Mouse (Mus musculus) frontal cortex, postnatal 36 days (tissue): ENCODE measurements around the gene Churc1.
"Not testable (repeated sequence)": the region's sequence is repeated elsewhere in the genome, so short reads cannot be mapped to it uniquely, and the experiment has no call there.

Source experiments
- DNase-seq, 2 experiments: peaks; one replicate each; pipeline ENCODE4 v3.0.0; 2022; ENCODE audit warnings: low spot score in 2 of 2

Churc1 gene

DNA sequence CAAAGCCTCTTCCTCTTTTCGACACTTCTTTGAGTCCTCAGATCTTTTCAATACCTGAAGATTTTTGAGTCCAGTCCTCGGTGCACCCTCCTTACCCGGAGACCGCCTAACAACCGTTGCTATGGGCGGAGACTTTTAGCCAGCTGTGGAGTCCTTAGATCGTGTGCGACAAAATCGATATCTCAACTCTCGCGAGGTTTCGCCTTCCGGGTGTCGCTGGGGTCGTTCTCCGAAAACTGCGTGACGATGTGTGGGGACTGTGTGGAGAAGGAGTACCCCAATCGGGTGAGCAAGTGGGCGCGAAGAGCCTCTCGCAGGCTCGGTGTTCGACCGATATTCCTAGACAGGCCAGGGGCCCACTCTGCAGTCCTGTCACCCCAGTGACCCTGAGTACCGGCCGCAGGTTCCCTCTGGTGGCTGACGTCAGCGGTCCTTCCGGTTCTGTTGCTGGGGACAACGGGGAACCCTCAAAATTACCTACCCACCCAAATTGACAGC lies at the start of gene Churc1, which contains the start of gene Fntb:
Churc1 (plus strand) TSS at position 185 of the 498 bp plus-strand sequence.
Fntb (plus strand) TSS at position 236 of the 498 bp plus-strand sequence.
- peak; percentile 83 to 90 for DNase-seq

DNA sequence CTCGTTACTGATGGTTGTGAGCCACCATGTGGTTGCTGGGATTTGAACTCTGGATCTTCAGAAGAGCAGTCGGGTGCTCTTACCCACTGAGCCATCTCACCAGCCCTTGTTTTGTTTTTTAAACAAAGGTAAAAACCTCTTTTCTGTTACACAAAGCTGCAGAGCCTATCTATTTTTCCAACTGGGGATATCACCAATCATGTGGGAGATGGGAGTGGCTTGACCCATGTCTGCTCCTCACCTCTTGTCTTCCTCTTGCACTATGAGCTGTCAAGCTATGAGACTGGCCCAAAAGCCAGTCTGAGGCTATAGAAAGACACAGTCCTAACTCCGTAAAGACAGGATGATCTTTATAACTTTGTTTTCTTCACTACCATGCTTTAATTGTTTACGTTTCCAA lies 47.0 kb upstream of the Churc1 start:
- no peak for DNase-seq

DNA sequence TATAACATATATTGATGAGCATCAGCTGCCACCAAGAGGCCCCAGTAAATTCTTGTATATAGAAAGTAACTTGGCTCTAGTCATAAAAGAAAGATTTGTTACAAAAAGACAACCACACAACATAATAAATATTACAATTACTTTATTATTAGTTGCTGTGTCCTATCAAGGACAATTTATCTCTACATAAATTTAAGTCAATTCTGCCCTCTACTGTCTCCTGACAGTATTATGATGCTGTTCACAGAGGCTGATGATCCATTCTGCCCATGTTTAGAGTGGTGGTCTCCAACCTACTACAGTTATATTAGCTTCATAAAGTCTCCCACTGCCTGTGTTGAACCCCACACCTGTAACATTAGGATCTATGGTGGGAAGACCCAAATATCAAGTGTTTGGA lies 44.8 kb upstream of the Churc1 start:
- DNase-seq: no peak

DNA sequence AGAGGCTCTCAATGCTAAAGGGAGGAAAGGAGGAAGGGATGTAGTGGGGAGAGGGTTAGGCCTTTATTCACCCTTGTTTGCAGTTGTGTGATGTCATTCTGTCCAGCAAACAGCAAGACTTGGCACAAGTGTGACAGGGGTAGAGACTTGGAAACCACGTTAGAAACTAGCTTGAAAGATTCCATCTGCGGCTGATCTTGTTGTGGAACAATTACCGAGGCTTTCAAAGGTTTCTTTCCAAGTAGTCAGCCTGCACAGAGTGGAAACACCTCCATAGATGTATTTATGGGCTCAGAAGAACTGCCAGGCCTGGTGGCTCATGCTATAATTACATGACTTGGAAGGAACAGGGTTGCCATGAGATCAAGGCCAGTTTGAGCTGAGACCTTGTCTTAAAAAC lies 43.3 kb upstream of the Churc1 start:
- no peak for DNase-seq

DNA sequence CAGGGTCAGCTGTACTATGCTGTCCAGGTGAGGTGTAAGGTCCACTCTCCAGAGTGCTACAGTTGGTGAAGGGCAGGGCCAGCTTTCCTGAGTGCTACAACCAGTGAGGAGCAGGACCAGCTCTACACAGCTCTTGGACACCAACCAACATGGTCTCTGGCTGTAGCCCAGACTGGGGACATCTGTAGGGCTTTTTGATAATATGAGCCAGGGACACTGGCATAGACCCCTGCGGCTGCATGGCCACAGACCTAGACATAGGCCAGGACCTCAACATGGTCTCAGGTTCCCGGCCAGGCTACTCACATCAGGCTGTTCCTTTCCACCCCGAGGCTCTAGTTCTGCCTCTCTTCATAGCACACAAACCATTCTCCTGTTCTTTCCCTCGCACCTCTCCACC lies 37.4 kb upstream of the Churc1 start:
- DNase-seq: no peak

DNA sequence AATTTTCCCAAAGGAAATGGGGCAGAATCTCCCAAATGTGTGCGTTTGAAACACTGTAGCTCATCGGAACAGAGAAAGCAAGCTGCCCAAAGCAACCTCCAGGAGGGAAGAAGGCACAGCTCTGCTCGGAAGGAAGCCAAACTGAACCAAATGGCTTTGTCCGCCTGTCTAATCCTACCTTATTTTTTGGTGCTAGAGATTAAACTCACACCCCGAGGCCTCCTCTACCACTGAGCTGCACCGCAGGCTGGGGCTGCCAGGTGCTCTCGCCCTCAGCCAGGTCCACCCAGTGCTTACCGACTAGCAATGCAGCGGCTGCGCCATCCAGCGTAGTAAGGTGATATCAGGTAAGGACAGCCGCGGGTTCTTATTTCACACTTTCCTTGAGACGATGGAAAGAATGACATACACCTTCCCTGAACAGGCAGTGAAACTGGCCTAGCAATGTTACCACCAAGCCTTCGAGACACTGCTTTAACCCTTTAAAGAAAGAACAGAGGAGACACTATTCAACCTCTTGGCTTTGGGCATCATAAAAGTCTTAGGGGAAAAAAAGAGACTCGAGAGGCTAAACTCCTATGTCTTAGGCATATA lies 14.4 kb upstream of the Churc1 start:
- DNase-seq: no peak

DNA sequence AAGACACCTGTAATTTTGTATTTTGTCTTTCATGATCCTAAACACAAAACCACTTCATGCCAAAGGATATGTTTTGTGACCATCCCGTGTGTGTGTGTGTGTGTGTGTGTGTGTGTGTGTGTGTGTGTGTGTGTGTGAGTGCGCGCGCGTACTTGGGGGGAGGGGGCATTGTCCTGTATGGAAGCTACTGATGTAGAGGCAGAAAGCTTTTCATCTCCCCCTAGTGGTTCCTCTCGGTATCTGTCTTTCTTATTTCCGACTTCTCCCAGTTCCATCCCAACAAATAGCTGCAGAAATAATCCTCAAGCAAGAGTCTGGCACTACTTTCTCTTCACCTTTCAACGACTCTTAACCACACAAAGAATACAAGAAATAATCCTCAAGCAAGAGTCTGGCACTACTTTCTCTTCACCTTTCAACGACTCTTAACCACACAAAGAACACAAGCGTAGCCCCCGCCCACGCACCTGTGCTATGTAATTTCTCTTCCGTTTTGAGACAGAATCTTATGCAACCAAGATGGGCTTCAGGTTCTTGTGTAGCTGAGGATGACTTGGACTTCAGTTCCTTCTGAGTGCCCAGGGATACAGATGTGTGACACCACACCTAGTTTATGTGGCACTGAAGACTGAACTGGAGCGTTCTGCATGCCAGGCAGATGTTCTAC lies 12.6 kb upstream of the Churc1 start:
- DNase-seq: peak in 1 of 2 experiments; percentile 68

DNA sequence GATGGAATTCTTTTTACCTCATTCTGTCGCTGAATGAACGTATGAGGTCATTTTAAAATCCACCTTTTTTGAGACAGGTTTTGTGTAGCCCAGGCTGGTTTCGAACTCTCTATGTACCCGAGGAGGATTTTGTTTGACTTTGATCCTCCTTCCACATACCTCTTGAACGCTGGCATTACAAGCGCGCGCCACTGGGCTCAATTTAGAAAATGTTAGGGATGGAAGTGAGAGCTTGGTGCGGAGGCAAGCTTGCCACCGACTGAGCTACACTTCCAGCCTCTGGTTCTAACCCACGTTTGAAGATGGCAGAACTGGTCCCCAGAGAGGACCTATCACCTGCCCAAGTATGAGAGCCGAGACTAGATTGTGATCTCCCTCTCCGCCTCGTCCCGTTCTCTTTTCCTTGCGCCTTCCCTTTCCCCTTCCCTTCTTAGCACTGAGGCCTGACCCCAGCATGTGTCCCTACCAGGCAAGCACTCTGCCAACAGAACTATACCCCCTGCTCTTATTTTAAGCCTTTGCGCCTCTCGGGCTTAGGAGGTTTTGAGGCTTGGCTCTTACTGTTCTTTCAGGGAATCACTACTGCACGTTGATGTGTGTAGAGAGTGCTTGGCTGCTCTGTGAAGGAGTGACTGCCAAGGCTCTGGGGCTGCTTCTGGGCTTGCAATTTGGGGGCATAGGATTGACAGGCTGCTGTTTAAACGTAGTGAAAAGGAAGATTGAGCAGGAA lies 728 bp downstream of the Churc1 start:
- DNase-seq: no peak

DNA sequence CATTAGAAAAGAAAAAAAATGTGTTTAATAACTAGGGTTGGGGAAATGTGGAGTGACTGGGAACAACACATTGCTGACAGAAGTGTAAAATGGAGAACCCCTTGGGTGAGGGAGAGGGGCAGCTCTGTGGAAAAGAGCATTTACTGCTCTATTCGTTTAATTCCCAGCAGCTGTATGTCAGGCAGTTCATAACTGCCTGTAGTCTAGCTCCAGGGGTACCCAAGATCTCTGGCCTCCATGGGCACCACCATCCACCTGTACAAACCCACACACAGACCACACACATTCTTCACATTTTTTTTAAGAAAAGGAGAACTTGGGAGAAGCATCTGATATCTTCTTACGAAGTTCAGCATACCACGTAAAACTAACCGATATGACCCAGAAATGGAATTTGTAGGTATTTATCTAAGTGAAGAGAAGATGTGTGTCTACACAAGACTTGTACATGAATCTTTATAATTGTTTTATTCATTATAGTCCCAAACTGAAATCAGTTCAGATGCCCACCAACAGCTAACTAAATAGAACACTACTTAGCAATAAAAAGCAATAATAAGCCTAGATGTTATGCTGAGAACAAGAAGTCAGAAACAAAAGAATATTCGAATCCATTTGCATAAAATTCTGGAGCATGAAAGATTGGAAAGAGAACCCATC lies 5.6 kb downstream of the Churc1 start:
- no peak for DNase-seq

DNA sequence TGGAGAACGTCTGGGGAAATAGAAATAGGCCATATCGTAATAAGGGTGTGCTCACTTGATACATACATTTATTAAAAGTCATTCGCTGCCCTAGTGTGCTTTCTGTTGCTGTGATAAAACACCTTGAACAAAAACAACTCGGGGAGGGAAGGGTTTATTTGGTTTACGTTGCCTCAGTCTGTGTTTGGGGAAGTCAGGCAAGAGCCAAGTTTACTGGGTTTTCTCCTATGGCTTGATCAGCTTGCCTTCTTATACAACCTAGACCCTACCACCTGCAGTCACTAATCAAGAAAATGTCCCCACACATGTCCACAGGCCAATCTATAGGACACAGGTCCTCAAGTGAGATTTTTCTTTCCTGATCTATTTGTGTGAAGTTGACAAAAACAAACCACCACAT lies 6.2 kb downstream of the Churc1 start:
- DNase-seq: no peak

DNA sequence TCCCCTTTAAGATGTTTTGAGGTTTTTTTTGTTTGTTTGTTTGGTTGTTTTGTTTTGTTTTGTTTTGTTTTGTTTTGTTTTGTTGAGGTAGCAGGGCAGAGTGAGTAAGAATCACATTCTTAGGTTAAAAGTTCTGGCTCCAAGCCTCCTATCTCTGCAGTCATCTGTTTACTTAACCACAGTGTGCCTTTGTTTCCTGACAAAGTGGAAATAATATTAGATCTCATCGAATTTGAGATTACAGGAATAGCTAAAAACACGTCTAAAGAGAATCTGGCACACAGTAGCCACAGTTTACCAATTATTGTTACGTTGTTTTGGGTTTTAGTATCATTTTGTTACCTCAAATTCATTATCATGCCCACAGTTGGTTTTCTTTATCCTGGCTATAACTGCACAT lies 9.3 kb downstream of the Churc1 start:
- DNase-seq: no peak

DNA sequence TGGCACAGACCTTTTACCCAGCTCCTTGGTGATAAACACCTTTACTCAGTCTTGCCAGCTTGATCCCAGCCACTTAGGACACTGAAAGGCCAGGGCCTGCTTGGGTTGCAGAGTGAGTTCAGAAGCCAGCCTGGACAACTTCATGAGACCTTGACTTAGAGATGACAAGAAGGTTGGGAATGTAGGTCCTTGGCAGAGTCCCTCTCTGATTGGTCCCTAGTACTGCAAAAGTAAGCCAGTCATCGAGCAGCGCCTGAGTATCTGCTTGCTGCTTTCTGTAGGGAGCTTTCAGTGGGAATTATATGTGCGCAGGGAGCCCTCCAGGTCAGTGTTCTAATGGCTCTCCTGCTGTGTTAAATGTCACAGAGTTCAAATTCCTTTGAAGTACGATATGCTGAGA lies 9.8 kb downstream of the Churc1 start:
- no peak for DNase-seq

DNA sequence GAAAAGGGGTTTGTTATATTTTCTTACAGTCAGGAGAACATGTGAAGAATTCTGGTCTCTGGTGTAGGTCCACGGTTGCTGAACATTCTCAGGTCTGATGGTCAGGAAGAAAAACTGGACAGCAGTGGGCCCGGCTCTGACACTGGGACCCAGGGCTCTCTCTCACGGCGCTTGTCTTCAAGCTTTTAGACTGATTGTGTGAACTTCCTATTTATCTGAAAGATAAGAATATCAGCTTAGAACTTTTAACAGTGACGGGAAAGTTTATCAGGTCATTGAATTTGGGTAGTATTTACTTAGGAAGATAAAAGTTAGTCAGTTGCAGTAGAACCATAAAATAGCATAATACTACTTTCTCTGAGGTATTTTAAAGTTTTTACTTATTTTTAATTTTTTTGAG lies 11.6 kb downstream of the Churc1 start:
- no peak for DNase-seq

DNA sequence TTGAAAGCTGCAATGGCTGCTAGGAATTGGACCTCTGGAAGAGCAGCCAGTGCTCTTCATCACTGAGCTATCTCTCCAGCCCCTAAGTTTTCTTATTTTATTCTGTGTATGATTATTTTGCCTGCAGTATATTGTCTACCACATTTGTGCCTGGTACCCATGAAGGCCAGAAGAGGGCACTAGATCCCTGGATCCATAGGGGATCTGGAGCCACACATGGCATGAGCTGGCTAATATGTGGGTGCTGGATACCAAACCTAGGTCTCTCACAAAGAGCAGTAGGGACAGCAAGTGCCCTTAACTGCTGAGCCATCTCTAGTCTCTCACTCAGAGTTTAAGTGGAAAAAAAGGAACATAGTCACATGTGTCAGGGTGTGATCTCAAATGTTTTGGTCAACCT lies 12.5 kb downstream of the Churc1 start:
- DNase-seq: no peak

DNA sequence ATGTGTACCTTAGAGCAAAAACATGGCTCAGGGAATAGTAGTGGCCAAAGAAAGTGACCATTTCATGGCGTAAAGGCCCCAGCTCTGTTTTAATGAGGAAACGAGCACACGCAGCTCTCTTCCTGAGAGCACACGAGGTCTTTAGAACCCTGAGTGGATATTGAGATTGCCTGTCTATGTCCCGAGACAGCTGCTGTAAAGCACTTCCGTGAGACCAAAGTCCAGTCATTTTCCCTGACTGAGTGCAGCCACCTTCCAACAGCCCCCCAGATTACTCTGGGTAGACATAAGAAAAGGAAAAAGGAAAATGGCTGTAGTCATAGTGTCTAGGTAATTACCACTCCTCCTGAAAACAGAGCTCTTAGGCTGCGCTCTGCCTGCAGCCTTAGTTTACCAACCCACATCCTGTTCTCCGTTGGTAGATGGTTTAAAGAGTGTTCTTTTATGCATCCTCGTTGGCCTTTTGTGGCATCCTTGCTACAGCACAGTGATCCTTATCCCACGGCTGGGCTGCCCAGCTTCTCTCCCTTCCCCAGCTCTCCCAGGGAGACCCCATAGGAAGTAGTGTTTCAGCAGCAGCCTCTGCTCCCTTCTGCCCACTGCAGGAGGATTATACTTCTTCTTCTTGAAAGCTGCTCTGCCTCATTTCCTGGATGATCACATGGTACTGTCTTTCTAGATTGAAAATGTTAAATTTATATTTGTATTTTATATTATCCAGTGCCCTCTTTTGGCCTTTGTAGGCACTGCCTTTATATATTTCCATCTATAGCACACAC lies 13.2 kb downstream of the Churc1 start:
- no peak for DNase-seq

DNA sequence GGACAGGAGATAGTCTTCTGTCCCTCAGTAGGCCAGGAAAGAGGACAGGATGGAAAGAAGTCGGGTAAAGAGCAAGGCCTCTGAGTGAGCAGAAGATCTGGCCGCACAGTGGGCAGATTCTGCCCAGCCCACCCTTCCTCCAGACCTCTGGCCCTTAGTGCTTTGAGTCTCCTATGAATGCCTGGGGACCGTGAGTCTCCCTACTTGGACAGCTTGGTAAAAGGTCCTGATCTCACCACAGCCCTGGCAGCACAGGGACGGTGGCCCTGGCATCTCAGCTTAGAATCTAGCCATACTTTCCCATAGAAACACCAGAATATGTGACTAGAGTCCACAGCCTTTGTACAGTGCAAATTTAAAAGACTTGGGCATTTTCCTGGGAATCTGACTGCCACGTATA lies 14.6 kb downstream of the Churc1 start:
- DNase-seq: no peak

DNA sequence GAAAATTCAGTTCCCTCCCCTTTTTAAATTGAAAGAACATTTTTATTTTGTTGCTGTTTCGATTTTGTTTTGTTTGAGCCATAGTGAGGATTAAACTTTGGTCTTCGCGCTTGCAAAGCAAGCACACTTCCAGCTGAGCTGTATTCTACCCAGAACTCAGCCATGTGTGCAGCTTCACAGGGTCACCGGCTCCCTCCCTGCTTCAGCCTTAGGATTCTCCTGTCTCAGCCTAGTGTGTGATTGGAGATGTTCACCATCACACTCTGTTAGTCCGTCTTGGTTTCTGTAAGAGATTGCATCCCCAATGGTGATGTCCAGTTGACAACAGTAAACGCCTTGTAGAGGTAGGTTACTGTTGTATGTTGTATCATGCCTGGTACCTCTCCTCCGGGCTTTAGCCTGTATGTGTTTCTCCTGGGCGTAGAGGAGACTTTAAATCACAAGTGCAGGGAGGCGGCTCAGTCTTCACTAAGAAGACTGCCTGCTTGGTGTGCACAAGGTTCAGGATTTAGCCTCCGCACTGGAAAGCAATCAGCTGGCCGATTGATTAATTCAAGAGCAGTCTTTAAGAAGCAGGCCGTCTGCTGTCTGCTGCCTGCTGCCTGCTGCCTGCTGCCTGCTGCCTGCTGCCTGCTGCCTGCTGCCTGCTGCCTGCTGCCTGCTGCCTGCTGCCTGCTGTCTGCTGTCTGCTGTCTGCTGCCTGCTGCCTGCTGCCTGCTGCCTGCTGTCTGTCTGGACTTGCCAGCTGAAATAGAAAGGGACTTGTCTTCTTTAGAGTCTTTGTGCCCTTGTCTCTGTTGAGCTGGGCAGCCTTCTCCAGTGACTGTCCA lies 15.5 kb downstream of the Churc1 start:
- no peak for DNase-seq

DNA sequence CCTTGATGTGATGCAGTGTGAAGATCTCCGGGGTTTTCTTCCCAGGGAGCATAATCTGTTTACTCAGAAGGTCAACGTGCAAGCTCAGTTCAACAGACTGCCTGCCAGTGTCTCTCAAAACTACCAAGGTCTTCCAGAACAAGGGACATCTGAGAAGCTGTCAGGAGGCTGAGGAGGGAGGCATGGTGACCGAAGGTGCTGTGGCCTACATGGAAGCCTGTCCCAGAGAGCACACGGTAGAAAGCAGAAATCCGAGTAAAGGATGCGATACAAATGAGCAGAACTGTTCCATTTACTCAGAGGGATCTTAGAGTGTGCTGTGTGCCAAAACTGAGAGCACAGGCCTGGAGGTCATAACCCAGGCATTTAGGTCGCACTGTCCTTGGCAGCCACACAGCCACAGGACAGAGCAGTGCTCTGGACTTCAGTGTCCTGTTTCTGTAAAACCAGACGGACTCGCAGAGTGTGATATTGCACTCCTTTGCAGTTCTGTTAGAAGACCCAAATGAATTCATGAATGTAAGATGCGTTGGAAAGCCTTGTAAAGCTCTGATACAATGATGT lies 18.8 kb downstream of the Churc1 start:
- DNase-seq: no peak

DNA sequence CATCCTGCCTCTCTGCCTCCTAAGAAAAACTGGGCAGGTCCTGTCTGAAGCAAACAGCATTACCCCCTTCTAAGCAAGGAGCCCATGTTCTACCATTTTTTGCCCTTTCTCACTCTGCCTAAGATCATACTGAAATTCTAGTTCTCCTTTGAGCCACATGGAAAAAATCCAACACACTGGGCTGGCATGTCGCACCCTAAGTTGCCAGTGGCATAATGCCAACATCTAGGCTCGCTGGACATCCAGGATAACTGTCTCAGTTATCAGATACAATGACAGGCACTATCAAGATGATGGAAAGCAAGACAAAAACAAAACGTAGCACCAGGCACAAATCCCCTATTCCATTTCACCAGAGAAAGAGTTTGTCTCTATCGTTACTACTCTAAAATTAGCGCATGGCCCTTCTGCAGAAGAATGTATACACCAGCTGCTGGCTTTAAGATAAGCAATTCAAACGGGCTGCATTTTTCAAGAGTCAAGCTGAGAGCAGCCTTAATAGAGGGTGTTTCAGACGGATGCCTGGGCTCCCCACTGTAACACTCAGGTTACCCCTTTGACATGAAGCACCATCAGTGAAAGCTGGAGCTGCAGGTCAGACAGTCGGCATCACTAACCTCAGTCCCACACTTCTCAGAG lies 25.2 kb downstream of the Churc1 start:
- no peak for DNase-seq

DNA sequence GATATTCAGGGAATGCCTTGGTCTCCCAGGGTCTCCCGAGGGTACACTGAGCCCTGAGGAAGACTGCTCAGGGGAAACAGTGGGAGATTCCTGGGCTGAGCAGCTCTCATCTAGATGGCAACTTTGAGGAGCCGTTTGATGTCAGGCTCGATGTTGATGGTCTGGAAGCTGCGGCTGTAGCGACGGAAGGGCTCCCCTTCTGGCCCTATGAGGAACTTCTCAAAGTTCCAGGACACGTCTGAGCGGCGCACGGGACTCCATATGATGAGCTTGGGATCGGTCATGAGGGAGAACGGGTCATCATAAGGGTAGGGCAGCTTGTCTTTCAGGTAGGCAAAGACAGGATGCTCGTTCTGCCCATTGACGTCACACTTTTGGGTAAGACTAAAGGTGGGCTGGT lies 27.2 kb downstream of the Churc1 start:
- not testable (repeated sequence) for DNase-seq
